Mouse (Mus musculus): Measurements from ENCODE around the gene Strip1.
"Not testable (repeated sequence)": the region's sequence is repeated elsewhere in the genome, so short reads cannot be mapped to it uniquely, and the experiment has no call there.

Strip1 gene

DNA sequence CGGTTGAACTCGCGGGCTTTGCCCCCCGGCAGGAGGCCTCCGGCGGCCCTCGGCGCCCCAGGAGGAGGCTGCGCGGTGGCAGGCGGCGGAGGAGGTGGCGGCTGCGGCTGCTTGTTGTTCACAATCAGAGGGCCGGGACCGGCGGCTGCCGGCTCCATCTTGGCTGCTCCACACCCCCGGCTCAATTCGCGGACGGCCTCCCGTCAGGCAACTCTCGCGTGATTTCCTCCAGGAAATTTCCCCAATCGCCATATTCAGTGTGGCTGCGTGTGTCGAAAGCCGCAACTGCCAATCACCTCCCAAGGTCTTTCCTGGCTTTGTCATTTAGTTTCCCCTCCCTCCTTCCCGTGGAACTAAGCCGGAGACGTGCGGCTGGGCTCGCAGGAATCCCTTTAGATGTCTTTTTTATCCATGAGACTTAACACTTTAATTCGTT, at the start of gene Strip1:
Strip1 (minus strand) TSS at position 172 of the 436 bp plus-strand sequence.
- in situ Hi-C loops (cut with MboI, MseI): no loop called here

DNA sequence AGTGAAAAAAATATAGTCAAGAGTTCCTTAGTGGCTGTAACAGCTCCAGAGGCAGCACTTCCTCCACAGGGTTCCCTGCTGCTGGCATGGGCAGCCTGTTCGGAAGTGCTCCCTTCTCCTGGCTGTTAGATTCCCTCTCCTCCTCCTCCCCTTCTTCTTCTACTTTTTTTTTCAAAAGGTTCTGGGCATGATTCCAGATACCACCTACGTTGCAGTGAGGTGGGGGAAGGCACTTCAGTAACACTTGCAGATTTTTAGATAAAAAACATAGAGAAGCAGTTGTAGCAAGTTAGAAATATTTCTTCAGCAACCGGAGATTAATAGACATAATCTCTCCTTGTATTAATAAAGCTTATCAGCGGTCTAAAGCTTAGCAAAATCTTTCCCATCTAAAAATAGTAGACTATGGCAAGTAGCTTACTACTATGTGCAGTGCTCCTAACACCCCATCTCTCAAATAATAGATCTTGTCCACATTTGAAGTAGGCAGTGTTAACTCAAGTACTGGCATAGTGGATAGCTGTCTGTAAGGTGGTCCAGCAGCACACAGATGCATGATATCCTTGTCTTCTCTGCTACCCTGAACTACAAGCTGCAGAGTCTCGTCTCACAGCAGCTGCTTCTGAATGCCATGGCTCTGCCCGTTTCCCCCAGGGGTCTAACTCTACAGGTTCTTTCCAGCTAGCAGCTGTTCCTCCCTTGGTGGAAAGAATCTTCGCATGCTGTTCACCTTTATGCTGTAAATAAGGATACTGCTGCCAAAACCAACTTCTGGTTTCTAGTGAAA, 49.5 kb upstream of the Strip1 start:
- in situ Hi-C loops (cut with MboI, MseI): no loop called here

DNA sequence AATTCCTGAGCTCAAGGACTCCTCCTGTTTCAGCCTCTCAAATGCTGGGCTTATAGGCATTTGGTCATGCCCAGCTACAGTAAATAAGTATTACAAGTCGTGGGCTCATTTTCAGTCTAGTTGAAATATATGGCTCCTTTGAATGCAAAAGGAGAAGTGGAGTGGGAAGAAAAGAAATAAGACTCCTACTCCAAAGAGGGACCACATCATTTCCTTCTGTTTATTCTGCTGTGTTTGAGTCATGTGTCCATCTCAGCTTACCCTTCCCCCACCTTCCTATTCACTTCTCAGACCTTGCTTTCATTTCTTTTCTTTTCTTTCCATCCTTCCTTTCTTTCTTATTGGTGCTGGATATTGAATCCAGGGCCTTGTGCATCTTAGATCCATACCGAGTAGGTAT, 40.0 kb upstream of the Strip1 start:
- in situ Hi-C loops (cut with MboI, MseI): no loop called here

DNA sequence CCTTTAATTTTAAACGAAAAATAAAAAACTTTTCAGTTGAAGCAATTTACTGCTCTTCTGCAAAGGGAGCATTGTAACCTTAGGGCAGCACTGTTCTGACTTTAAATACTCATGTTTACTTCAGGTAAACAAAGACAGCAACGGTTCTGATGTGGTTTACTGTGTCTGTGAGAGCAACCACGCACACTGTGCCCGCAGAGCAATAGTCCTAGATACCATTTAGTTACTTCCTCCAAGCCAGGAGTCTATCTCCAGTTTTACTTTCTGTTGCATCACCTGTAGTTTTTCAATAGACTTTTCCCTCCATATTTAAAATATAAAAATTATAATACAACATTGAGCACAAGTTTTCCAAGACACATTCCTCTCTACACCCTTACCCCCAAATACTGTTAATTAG, 39.0 kb upstream of the Strip1 start:
- in situ Hi-C loops (cut with MboI, MseI): no loop called here

DNA sequence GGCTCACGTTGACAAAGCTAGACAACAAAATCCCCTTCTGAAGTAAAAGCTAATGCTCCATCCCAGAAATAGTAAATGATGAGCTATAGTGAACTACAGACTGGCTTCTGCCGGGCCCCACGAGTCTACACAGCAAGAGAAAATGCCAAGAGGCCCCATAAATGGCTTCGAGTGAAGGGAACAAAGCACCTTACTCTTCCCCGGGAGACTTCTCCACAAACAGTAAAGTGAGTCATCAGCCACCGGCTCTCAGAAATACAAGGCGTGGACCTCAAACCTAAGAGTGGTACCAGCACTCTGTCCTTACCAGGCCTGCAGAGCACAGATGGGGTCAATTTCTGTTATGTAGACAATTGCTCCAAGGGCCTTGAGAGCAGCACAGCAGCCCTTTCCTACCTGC, 37.3 kb upstream of the Strip1 start:
- in situ Hi-C loops (cut with MboI, MseI): loop anchor here in 1 of 2 experiments (5.0 kb wide), 1 partner anchor 989 kb away; no protein-coding TSS in a partner anchor

DNA sequence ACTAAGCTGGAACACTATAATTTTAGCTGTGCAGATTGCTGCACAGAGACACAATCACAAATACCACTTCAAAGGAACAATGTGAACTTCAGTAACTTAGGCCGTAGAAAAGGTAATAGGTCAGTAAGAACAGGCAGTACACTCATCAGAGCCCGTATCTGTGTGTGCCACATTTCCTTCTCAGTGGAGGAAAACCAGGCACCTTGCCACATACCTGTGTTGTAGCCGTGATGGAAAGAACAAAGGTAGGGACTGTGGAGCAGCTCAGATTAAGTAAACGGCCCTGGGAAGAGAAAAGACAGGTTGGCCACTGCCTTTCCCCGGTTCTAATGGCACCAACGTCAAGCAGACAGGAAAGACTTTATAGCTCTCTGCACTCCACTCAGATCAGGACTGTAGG, 35.9 kb upstream of the Strip1 start:
- in situ Hi-C loops (cut with MboI, MseI): loop anchor here in 1 of 2 experiments (5.0 kb wide), 1 partner anchor 990 kb away; no protein-coding TSS in a partner anchor

DNA sequence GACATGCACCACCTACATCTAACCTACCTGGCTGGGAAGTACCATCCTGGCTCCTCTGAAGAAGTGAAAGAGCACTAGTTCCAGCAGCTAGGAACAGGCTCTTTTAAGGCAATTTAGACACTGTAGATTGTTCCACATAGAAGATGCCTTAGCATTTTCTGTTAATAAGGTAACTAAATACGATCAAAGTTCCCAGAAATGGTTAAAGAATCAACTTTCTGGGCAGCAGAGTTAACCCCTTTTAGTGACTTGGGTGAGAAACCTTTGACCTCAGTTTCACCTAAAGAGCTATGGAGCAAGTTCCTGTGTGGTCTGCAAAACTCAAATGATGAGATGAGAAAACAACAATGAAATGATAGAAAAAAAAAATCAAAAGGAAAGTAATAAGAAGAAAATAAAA, 33.1 kb upstream of the Strip1 start:
- in situ Hi-C loops (cut with MboI, MseI): loop anchor here in 1 of 2 experiments (5.0 kb wide), 1 partner anchor 993 kb away; no protein-coding TSS in a partner anchor

DNA sequence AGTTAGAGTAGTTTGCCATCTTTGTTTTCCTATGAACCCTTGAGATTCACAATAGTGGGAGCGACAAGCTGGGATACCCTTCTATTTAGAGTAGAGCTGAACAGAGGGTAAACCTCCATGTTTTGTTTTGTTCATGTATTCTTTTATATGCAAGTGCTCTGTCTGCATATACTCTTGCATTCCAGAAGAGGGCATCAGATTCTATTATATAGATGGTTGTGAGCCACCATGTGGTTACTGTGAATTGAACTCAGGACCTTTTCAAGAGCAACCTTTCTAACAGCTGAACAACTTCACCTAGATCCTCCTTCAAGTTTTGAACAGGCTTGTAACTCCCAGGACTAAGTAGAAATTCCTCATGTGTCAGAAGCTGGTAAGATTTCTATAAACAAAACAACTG, 27.5 kb upstream of the Strip1 start:
- in situ Hi-C loops (cut with MboI, MseI): no loop called here

DNA sequence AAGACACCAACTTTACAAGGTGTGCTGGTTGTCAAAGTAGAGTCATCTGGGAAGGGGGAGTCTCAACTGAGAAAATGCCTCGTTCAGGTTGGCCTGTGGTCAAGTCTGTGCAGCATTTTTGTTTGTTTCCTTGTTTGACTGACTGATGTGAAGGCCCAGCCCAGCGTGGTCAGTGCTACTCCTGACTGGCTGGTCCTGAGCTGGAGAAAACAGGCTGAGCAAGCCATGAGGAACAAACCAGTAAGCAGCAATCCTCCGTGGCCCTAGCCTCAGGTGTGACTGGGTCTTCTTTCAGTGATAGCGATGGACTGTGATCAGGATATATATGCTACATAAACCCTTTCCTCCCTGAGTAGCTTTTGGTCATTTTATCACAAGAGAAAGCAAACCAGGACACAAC, 25.4 kb upstream of the Strip1 start:
- in situ Hi-C loops (cut with MboI, MseI): no loop called here

DNA sequence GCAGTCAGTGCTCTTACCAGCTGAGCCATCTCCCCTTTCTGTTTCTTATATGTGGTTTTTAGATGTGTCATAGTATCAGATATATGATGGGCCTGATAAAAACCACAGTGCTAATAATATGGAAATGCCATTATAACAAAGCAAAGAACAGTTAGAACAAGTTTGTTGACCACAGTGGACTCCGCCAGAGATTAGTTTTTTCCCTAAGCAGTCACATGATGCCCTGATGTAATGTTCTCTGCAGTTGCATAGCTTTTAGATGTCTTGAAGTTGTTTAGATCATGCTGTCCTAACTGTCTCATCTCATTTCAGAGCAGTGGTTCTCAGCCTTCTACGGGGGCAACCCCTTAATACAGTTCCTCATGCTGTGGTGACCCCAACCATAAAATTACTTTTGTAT, 24.7 kb upstream of the Strip1 start:
- in situ Hi-C loops (cut with MboI, MseI): no loop called here

DNA sequence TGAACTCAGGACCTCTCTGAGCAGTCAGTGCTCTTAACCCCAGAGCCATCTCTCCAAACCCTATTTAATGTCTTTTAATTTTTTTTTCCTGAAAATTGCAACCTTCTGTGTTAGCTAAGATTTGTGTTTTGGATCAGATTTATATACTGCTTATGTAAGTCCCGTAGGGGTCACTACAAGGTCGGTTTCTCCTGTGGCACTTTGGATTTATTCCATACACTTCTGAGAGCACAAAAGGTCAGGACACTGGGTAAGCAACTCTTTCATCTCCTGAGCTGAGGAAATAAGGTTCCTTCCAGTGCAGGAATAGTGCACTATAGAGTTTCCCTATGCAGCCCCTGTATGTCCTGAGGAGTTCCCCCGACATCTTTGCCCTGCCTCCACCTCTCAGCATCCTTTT, 24.0 kb upstream of the Strip1 start:
- in situ Hi-C loops (cut with MboI, MseI): no loop called here

DNA sequence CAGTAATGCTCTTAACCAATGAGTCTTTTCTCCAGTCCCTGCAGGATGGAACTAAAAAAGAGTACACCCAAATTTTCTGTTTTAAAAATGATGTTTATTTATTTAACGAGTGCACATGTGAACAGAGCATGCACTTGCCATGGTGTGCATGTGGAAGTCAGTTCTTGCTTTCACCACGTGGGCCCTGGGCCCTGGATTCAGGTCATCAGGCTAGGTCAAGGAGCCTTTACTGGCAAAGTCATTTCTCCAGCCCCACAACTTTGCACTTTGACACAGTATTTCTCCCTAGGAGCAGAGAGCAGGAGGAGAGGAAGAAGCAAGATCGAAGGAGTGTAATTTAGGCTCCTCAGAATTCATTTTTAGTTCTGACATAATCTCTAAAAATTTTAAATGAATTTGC, 23.4 kb upstream of the Strip1 start:
- in situ Hi-C loops (cut with MboI, MseI): no loop called here

DNA sequence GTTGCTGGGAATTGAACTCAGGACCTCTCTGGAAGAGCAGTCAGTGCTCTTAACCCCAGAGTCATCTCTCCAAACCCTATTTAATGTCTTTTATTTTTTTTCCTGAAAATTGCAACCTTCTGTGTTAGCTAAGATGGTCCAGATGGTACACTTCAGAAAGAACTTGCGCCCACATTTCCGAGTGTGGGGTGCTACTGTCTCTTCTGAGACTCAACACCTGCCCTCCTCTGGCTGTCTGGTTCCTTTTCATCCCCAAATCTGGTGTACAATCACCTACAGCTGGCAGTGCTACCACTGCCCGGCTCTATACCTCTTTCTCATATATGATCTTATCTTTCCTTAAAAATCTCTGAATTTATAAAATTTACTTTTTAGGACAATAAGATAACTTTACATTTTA, 21.5 kb upstream of the Strip1 start:
- in situ Hi-C loops (cut with MboI, MseI): no loop called here

DNA sequence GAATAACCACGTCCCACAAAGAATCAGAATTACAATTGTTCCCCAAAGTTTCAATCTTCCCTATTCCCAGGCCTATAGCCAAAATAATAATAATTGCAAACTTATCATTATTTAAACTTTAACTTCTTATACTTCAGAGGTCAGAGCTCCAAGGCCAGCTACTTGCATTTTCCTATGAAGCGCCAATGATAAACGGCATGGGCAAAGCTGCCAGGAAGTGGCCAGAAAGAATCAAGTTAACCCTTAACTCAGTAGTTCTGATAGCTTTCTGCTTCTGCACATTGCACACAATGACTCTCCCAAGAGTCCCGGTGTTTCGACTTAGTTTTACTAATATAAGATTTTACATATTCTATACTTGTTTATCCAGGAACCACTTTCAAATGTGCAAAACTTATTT, 18.8 kb upstream of the Strip1 start:
- in situ Hi-C loops (cut with MboI, MseI): not testable (repeated sequence)

DNA sequence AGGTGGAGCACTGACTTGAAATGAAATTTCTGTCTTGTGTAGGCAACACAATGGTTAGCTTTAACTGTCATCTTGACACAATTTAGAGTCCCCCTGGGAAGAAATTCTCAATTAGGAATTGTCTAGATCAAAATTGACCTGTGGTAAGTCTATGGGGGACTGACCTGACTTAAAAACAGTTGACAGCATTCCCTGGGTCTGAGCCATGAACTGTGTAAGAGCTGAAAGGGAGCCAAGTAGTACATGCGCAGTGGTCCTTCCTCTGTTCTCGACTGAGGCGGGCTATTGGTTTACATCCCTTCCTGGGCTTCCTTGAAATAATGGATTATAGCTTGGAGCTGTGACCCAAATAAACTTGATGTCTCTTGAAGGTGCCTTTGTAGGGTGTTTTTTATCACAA, 15.5 kb upstream of the Strip1 start:
- in situ Hi-C loops (cut with MboI, MseI): no loop called here

DNA sequence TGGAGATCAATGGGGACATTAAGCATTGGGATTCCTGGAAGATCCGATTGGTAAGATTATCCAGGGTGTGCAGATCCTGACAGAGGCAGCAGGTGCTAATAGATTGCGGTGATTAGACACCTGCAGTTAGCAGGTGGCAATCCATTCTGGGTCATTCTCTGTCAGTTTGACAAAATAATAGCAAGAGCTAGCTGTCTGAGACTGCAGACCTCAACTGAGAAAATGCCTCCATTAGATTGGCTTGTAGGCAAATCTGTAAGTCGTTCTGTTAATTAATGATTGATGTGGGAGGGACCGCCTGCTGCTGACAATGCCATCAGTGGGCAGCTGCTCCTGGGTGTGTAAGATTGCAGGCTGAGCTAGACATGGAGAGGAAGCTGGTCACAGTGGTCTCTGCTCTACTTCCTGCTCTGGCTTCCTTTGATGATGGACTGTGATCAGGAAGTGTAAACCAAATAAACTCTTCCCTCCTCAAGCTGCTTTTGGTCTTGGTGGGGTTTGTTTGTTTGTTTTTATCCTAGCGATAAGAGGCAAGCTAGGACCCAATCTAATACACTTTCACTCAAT, 6.2 kb upstream of the Strip1 start:
- in situ Hi-C loops (cut with MboI, MseI): no loop called here

DNA sequence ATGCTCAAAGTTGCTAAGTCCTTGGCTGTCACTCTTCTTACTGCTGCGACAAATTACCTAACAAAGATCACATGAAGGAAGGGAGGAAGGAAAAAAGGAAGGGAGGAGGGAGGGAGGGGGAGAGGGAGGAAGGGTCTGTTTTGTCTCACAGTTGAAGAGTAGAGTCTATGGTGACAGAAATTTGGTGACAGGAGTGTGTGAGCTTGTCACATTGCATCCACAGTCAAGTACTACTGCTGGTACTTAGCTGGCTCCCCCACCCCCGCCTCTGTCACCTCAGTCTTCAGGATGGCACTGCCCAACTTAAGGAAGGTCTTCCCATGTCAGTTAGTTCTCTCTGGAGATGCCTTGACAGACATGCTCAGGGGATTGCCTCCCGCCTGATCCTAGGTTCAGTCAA, 4.7 kb upstream of the Strip1 start:
- in situ Hi-C loops (cut with MboI, MseI): no loop called here

DNA sequence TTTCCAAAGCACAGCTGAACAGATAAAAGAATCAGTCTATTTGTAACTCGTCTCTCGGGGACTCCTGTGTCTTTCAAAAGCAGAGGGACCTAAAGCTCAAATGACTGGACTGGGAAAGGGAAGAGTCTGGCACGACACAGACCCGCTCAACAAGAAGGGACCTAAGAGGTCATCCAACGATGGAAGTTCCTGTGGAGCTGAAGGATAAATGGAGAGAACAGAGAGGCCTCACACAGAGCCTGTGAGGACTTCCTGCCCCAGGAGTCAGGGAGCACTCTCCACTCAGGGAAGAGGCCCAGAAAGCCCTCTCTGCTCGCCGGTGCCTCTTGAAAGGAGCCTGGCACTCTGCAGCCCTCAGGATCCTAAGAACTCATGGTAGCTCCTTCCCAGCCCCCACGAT, 4.3 kb upstream of the Strip1 start:
- in situ Hi-C loops (cut with MboI, MseI): no loop called here

DNA sequence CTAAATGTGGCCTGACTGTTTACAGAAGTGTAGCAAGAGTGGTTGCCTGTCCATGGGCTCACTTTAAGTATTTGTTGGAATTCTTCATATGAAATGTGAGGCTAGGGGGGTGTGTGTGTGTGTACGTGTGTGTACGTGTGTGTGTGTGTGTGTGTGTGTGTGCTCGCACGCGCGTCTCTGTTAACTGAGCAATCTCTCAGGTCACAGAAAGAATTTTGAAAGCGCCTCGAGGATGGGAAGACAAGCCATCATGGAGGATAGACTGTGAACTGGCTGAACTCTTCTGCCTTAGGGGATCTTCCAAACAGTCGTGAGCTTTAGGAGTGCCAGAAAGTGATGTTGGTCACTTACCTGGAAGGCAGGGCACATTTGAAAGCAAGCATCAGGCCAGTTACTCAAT, 2.4 kb upstream of the Strip1 start:
- in situ Hi-C loops (cut with MboI, MseI): no loop called here

DNA sequence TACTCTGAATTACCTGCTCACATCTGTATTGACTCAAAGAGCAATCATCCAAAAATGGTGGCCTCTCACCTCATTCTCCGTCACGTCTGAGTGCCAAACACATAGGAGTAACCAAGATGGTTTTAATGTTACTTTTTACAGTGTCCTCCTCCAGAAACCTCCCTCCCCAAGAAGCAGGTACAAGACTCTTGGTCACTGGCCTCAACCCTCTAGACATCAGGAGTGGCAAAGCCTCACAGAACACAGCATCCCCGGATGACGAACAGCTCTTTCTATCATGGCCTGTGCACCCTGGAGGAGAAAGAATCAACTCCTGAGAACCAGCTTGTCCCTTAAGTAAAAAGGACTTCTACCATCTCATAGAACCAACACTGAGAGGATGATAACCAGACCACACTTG, 1.3 kb upstream of the Strip1 start:
- in situ Hi-C loops (cut with MboI, MseI): no loop called here

DNA sequence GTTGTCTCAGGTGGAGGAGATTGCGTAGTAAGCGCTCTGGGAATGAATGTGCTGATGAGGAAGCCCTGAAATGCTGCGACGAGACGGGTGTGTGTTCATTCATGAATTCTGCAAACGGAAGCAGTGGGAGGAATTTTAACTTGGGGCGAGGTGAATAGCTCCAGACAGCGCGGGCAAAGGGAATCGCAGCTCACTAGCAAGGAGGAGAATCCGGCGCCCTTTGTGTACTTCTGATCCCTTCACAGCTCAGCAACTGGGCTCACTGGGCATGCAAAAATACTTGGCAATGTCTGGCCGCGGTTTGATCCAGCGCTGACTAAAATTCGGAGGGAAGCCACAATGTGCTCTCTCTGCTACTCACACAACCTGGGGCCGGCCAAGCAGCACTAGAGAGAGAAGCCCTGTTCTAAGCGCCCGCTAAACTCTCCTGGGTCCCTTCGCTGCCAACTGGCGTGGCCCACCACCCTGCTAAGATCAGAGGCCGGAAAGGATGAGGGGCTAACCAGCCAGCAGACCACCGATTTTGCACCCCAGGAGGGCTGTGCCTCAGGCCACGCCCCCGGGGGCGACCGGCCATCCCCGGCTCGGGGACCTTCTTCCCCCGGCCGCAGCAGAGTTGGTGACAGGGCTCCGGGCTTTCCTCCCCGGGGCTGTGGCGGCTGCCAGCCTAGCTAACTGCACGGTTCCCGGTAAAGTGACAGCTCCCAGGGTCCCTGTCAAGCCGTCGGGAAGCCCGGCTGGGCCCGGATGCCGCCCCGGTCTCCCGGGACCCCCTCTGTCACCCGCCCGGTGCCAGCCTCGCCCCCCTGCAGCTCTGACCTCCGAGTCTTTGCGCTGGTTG, 592 bp downstream of the Strip1 start, which contains the start of gene Gm10961:
Gm10961 (plus strand) TSS at position 641 of the 841 bp plus-strand sequence.
- in situ Hi-C loops (cut with MboI, MseI): no loop called here

DNA sequence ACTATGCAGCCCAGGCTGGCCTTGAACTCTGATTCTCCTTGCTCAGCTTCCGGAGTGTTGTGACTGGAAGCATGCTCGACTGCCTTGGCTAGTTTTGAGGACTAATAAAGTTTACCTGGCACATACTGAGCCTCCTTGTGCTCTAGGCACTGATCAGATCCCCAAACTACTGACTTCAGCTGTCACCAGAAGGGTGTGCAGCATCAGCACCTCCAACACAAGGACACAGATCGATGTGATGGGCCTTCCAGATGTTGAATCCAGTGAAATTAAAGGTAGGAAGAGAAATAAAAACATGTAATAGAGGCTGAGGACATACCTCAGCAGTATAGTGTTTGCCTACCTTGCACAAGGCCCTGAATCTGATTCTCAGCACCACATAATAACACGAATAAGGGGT, 2.1 kb downstream of the Strip1 start:
- in situ Hi-C loops (cut with MboI, MseI): no loop called here
